Mouse (Mus musculus): ENCODE measurements around the gene Cep112. TPM values are rescaled to one million over a fixed set of nuclear protein-coding genes. Genes with fewer than 3 reads are reported as not detected.
A peak's percentile ranks its signal among the peaks of the same experiment; 100 is the strongest.

The Cep112 gene
- total and polyA plus RNA-seq, 2 experiments from 2014 or later = 10.7 to 11.2 TPM

GRCm38 (mm10) chr11:108476226-108476625 is 51.2 kb downstream of the Cep112 start:
- 67% methylated on average over 1 of the region's 1 CpGs for WGBS
- Histone ChIP-seq H3K4me2 (ENCODE audit: low read depth, low read length) (no peak overlapping the region), H3K27me3 (ENCODE audit: insufficient read depth, low read length) (no peaks in the 10 kb centered on the region), H3K36me3 (ENCODE audit: insufficient read depth, low read length) (no peaks in the 10 kb centered on the region), H3K9ac (replicated peaks; ENCODE audit: low read length) (no peak overlapping the region), H3K27ac (no peak overlapping the region), H3K4me3 (ENCODE audit: low read length) (no peak overlapping the region), H3K9me3 (ENCODE audit: low read length) (no peaks in the 10 kb centered on the region), H3K4me1 (ENCODE audit: insufficient read depth, low read length) (no peaks in the 10 kb centered on the region)
- ATAC-seq = no peak
- DNase-seq (ENCODE audit: low spot score) = no peak
- TF ChIP-seq CTCF (IDR thresholded peaks at IDR 0.05; ENCODE audit: low read depth) = no peak

- Histone ChIP-seq H3K27me3 (ENCODE audit: insufficient read depth, low read length) (no peaks in the 10 kb centered on the region), H3K4me3 (ENCODE audit: low read length) (no peak overlapping the region), H3K9ac (replicated peaks; ENCODE audit: low read length) (no peak overlapping the region), H3K4me2 (ENCODE audit: low read depth, low read length) (no peak overlapping the region), H3K4me1 (ENCODE audit: insufficient read depth, low read length) (no peaks in the 10 kb centered on the region), H3K36me3 (ENCODE audit: insufficient read depth, low read length) (no peaks in the 10 kb centered on the region), H3K9me3 (ENCODE audit: low read length) (no peaks in the 10 kb centered on the region), H3K27ac (no peak overlapping the region)
- ATAC-seq (no peak), DNase-seq (ENCODE audit: low spot score) (no peak)
- 58% methylated on average over 4 of the region's 4 CpGs for WGBS
- no peak for TF ChIP-seq CTCF (IDR thresholded peaks at IDR 0.05; ENCODE audit: low read depth)
Observed at GRCm38 (mm10) chr11:108483976-108484375, 59.0 kb downstream of the Cep112 start.

GRCm38 (mm10) chr11:108488256-108488655 is 63.3 kb downstream of the Cep112 start:
- TF ChIP-seq CTCF (IDR thresholded peaks at IDR 0.05; ENCODE audit: low read depth) = no peak
- Histone ChIP-seq H3K27me3 (ENCODE audit: insufficient read depth, low read length) (no peaks in the 10 kb centered on the region), H3K4me2 (ENCODE audit: low read depth, low read length) (no peak overlapping the region), H3K9me3 (ENCODE audit: low read length) (no peaks in the 10 kb centered on the region), H3K27ac (no peak overlapping the region), H3K36me3 (ENCODE audit: insufficient read depth, low read length) (no peaks in the 10 kb centered on the region), H3K4me3 (ENCODE audit: low read length) (no peak overlapping the region), H3K4me1 (ENCODE audit: insufficient read depth, low read length) (no peaks in the 10 kb centered on the region), H3K9ac (replicated peaks; ENCODE audit: low read length) (no peak overlapping the region)
- 90% methylated on average over 2 of the region's 2 CpGs for WGBS
- ATAC-seq = no peak
- no peak for DNase-seq (ENCODE audit: low spot score)

- Histone ChIP-seq H3K36me3 (ENCODE audit: insufficient read depth, low read length) (no peaks in the 10 kb centered on the region), H3K27me3 (ENCODE audit: insufficient read depth, low read length) (no peaks in the 10 kb centered on the region), H3K4me1 (ENCODE audit: insufficient read depth, low read length) (no peaks in the 10 kb centered on the region), H3K9me3 (ENCODE audit: low read length) (no peaks in the 10 kb centered on the region), H3K4me2 (ENCODE audit: low read depth, low read length) (no peak overlapping the region), H3K9ac (replicated peaks; ENCODE audit: low read length) (no peak overlapping the region), H3K4me3 (ENCODE audit: low read length) (no peak overlapping the region), H3K27ac (no peak overlapping the region)
- WGBS = 96% methylated on average over 4 of the region's 4 CpGs
- ATAC-seq (no peak), DNase-seq (ENCODE audit: low spot score) (no peak)
- TF ChIP-seq CTCF (IDR thresholded peaks at IDR 0.05; ENCODE audit: low read depth) = no peak
Observed at GRCm38 (mm10) chr11:108489863-108490262, 64.9 kb downstream of the Cep112 start.

- DNase-seq (ENCODE audit: low spot score) = no peak
- 92% methylated on average over 5 of the region's 5 CpGs for WGBS
- no peak for ATAC-seq
- H3K4me3 ChIP-seq (ENCODE audit: low read length) = no peak overlapping the region
- H3K4me1 ChIP-seq (ENCODE audit: insufficient read depth, low read length) = no peaks in the 10 kb centered on the region
- no peaks in the 10 kb centered on the region for H3K9me3 ChIP-seq (ENCODE audit: low read length)
- H3K27me3 ChIP-seq (ENCODE audit: insufficient read depth, low read length) = no peaks in the 10 kb centered on the region
- H3K4me2 ChIP-seq (ENCODE audit: low read depth, low read length) = no peak overlapping the region
- H3K36me3 ChIP-seq (ENCODE audit: insufficient read depth, low read length) = no peaks in the 10 kb centered on the region
- TF ChIP-seq CTCF (IDR thresholded peaks at IDR 0.05; ENCODE audit: low read depth) = no peak
- no peak overlapping the region for H3K27ac ChIP-seq
- H3K9ac ChIP-seq (replicated peaks; ENCODE audit: low read length) = no peak overlapping the region
Observed at GRCm38 (mm10) chr11:108508190-108508589, 83.2 kb downstream of the Cep112 start.

- ATAC-seq (no peak), DNase-seq (ENCODE audit: low spot score) (peak; percentile 2)
- no peaks in the 10 kb centered on the region for H3K27me3 ChIP-seq (ENCODE audit: insufficient read depth, low read length)
- no peaks in the 10 kb centered on the region for H3K36me3 ChIP-seq (ENCODE audit: insufficient read depth, low read length)
- H3K9me3 ChIP-seq (ENCODE audit: low read length) = no peaks in the 10 kb centered on the region
- no peak overlapping the region for H3K4me2 ChIP-seq (ENCODE audit: low read depth, low read length)
- no peak overlapping the region for H3K27ac ChIP-seq
- H3K4me3 ChIP-seq (ENCODE audit: low read length) = no peak overlapping the region
- no peak overlapping the region for H3K9ac ChIP-seq (replicated peaks; ENCODE audit: low read length)
- 62% methylated on average over 5 of the region's 5 CpGs for WGBS
- TF ChIP-seq CTCF (IDR thresholded peaks at IDR 0.05; ENCODE audit: low read depth) = no peak
- H3K4me1 ChIP-seq (ENCODE audit: insufficient read depth, low read length) = no peaks in the 10 kb centered on the region
Observed at GRCm38 (mm10) chr11:108527725-108528363, 102.9 kb downstream of the Cep112 start.

GRCm38 (mm10) chr11:108532901-108533300 is 107.9 kb downstream of the Cep112 start:
- no peak for ATAC-seq

More at GRCm38 (mm10) chr11:108532901-108533300, 107.9 kb downstream of the Cep112 start:
- no peak for DNase-seq (ENCODE audit: low spot score)
- WGBS = 73% methylated on average over 1 of the region's 1 CpGs
- no peaks in the 10 kb centered on the region for H3K36me3 ChIP-seq (ENCODE audit: insufficient read depth, low read length)
- H3K4me3 ChIP-seq (ENCODE audit: low read length) = no peak overlapping the region
- H3K4me1 ChIP-seq (ENCODE audit: insufficient read depth, low read length) = no peaks in the 10 kb centered on the region
- TF ChIP-seq CTCF (IDR thresholded peaks at IDR 0.05; ENCODE audit: low read depth) = no peak
- no peak overlapping the region for H3K4me2 ChIP-seq (ENCODE audit: low read depth, low read length)
- H3K27me3 ChIP-seq (ENCODE audit: insufficient read depth, low read length) = no peaks in the 10 kb centered on the region
- no peaks in the 10 kb centered on the region for H3K9me3 ChIP-seq (ENCODE audit: low read length)
- no peak overlapping the region for H3K27ac ChIP-seq
- no peak overlapping the region for H3K9ac ChIP-seq (replicated peaks; ENCODE audit: low read length)

All from hindbrain, postnatal 0 days (tissue).